Mouse (Mus musculus) spleen, adult 2 months (tissue): ENCODE measurements at regions not wholly inside any gene's neighbourhood (a gene's known extent, or its start where the extent isn't known, plus 50 kb on each side); places are given as distances from the start of the nearest gene placed in this dataset.

Experiments used
- CTCF ChIP-seq: fragments of 200-500 bp; IDR thresholded peaks from 2 replicates; pipeline ENCODE4 v1.5.1; 2011; ENCODE audit warnings: mild to moderate bottlenecking, inconsistent platforms; ENCODE audit not compliant: insufficient read depth, insufficient read length, insufficient replicate concordance; ENCODE audit errors: extremely low read depth
- POLR2A ChIP-seq: fragments of 200-500 bp; IDR thresholded peaks from 2 replicates; pipeline ENCODE4 v1.6.1; 2011; ENCODE audit warnings: low read depth, low read length, inconsistent platforms

DNA sequence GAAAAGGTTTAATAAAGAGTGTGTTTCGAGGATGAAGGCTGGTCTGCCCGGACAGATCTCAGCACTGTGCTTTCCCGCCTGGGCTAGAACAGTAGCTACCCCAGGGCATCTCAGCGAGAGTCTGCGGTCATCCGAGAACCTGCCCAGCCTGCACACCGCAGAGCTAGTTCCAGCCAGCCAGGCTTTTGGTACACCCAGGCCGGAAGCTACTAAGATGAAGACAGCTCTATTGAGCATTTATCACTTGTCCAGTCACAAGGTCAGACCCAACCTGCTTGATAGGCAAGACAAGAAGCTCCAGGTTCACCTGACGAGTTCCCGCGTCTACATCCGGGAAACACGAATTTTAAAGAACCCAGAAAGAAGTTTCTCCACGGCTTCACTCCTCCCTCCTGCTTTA lies 72.8 kb upstream of the Cnot2 start:
- TF ChIP-seq POLR2A (no peak), CTCF (no peak)
